Mouse (Mus musculus): ENCODE measurements around the gene Fut8.

The Fut8 gene

DNA sequence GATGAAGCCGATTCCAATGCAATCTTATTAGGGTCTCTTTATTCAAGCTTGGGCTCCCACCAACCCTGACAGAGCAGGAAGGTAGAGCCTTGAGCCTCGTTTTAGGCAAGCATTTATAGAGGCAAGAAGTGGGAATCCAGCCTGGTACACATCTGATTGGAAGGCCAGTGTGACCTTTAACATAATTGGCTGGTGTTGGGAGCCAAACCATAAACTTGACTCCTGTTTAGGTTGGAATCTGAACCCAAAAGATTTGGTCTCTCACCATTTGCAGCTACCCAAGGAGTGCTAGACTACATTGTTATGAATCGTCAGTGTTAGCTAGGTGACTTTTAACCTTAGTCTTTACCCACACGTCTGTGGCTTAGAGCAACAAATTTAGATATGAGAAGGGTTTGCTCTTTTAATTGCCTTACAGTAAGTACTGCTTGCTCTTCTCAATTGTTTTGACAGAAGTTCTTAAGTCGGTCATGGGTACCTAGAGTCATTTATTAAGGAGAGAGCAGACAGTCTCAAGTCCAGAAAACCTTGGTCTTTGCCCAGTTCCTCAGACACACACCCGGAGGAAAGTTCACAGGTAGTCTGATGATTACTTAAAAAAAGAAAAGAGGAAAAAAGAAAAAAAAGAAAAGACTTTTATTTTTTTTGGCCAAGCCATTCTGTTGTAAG lies 23.9 kb upstream of the Fut8 start:
- ChIA-PET POLR2A (interaction anchor here in 1 of 4 experiments (0.6 to 1.6 kb wide), 2 partner anchors 23 to 346 kb away, joined by 3 read pairs; partner anchors contain the start of gene Fut8), CTCF (interaction anchor here in 2 of 4 experiments (0.6 kb wide), 2 partner anchors 25 to 695 kb away, joined by 3 to 6 read pairs; no protein-coding TSS in a partner anchor)

DNA sequence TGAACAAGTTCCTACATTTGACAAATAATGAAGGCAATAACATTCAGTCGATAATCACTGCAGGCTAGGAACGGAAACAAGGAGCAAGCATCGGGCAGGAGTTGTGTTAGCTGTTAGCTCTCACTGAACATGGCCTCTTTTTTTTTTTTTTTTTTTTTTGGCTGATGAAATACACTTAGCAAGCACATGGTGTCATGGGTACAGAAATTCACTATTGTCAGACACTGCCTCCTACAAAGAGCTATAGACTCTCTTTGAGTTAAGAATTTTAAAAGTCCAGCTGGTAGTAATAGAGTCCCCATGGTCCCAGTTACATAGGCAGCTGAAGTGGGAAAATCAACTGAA lies 23.4 kb upstream of the Fut8 start:
- CTCF ChIA-PET: interaction anchor here in 2 of 4 experiments (0.6 kb wide), 2 partner anchors 25 to 695 kb away, joined by 3 to 6 read pairs; no protein-coding TSS in a partner anchor
- POLR2A ChIA-PET: interaction anchor here in 2 of 4 experiments (0.6 to 1.6 kb wide), 4 partner anchors 10 to 347 kb away, joined by 3 to 4 read pairs (median 3); partner anchors contain the start of gene Fut8 (in 1 of the 2)

DNA sequence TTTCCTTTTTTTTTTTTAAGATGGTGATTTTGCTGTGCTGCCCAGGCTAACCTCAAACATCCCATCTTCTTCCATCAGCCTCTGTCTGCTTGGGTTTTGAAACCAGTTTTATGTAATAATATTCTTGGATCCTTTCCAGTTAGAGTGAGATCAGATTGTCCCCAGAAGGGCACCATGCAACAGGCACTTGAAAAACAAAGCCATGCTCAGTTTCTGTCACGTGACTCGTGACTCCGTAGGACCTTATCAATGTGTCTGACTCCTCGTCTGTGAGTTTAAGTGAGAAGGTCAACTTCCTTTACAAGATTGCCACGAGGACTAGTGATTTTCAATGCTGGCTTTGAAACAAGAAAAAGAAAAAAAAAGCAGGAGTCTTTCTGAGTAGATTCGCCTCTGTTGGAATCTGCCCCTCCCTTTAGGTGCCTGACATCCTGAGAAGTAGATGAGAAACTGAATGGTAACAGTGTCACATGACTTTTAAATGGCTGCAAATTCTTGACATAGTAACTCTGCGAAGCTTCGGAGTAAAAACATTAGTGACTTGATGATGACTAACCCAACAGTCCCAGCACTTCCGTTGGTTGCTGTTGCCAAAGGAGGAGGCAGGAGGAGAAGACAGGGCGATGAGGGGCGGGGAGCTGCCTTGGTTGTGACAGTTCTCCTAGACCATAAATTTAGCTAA lies 21.3 kb upstream of the Fut8 start:
- POLR2A ChIA-PET: interaction anchor here in 2 of 4 experiments (0.7 to 1.9 kb wide), 6 partner anchors 11 to 21 kb away, joined by 3 to 13 read pairs (median 4); partner anchors contain the start of gene Fut8 (in 2 of the 2)
- CTCF ChIA-PET: interaction anchor here in 1 of 4 experiments (0.5 kb wide), 1 partner anchor 28 kb away, joined by 3 read pairs; no protein-coding TSS in a partner anchor

DNA sequence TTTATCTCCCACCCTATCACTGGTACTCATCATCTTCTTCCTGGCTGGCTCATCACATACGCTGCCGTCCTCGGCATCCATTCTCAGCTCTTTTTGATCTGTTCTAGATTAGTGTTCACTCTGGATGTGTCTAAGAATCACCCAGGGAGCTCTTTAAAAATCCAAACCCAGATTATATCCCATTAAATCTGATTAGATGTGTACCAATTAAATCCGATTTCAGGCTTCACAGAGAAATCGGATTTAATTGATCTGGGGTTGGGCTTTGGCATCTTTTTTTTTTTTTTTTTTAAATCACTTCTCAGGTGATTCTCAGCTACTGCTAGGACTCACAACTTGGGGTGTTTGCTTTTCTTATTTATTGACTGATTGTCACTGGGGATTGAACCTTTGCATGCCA lies 17.3 kb upstream of the Fut8 start:
- POLR2A ChIA-PET: interaction anchor here in 2 of 4 experiments (0.6 to 0.8 kb wide), 4 partner anchors 12 to 856 kb away, joined by 3 to 4 read pairs (median 4); partner anchors contain the start of gene Fut8 (in 1 of the 2)

DNA sequence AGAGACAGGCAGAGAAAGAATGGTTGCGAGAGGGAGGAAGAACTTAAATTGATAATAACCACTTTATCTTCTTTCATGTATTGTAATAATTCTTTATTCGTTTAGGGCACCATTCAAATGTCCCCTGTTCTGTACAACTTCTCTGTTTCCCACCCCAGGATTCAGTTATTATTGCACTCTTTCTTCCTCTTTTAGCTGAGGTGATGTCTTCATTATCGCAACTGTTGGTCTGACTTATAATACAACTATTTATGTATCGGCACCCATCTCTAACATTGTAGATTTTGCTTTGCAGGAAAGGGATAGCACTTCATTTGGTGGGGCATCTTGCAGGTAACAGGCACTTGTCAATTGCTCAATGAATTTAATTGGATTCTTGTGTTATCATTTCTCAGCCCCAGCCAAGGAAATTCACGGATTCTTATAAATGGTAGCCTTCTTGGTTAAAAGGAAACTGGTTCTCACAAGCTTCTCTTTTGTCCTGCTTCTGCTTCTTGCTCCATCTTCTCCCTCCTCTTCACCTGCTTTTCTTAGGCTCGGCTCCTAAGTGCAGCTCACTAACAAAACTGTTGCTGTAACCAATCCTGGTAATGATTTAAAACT lies 15.6 kb upstream of the Fut8 start:
- ChIA-PET POLR2A (no interaction called here), CTCF (no interaction called here)

More for the DNA sequence above, 17.3 kb upstream of the Fut8 start:
- CTCF ChIA-PET: interaction anchor here in 1 of 4 experiments (0.5 kb wide), 2 partner anchors 164 to 354 kb away, joined by 3 to 14 read pairs; no protein-coding TSS in a partner anchor

DNA sequence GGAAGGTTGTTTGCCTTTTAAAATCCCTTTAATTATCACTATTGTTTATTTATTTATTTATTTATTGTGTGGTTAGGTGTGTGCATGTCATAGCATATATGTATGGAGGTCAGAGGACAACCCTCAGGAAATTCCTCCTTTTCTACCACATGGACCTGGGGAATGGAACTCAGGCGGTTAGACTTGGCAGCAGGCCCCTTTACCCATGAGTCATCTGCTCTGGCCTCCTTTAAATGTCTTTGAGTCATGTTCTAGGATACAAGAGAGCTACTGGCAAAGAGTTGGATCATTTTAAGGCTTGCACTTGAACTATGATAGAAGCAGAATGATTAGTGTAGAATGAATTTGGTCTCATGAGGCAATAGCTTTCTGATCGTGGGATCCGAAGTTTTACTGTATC lies 14.3 kb upstream of the Fut8 start:
- ChIA-PET POLR2A (interaction anchor here in 1 of 4 experiments (1.1 kb wide), 1 partner anchor 14 kb away, joined by 3 read pairs; the partner anchor contains the start of gene Fut8), CTCF (interaction anchor here in 1 of 4 experiments (0.6 kb wide), 1 partner anchor 15 kb away, joined by 3 read pairs; no protein-coding TSS in a partner anchor)

DNA sequence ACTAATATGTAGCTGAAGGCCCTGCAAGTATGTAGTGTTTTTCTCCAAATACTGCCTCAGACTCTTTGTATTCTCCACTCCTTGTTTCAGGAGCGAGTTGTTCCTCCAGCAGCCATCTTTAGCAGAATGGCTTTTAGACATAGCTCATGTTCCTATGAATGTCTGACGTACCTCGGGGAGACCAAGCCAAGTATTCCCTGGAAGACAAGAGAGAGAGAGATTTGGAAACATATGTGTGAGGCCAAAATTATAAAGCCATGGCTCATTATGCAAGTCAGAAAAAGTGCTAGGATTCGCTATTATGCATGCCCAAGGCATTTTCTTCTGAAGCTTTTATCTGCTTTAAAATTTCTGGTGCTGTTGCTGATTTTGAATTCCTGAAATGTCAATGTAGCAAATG lies 13.8 kb upstream of the Fut8 start:
- POLR2A ChIA-PET: interaction anchor here in 2 of 4 experiments (0.6 to 1.1 kb wide), 2 partner anchors 13 to 170 kb away, joined by 3 read pairs; partner anchors contain the start of gene Fut8 (in 1 of the 2)
- CTCF ChIA-PET: interaction anchor here in 1 of 4 experiments (0.6 kb wide), 1 partner anchor 14 kb away, joined by 3 read pairs; no protein-coding TSS in a partner anchor

DNA sequence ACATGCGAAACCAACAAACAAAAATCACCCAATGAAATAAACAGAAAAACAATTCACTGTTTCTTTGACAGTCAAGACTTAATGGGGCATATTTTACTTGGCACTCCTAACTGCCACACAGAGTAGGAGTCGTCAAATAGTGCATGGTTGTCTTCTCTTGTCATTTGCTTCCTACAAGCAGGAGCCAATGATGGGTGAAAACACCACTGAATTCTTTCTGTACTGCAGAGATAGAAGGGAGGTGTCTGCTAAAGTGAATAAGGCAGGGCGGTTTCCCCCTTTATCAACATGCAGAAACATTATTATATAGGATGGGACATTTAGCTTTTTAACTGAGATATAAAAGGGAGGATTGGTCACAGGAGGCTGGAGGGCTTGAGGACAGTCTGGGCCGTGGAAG lies 13.0 kb upstream of the Fut8 start:
- ChIA-PET CTCF (no interaction called here), POLR2A (no interaction called here)

DNA sequence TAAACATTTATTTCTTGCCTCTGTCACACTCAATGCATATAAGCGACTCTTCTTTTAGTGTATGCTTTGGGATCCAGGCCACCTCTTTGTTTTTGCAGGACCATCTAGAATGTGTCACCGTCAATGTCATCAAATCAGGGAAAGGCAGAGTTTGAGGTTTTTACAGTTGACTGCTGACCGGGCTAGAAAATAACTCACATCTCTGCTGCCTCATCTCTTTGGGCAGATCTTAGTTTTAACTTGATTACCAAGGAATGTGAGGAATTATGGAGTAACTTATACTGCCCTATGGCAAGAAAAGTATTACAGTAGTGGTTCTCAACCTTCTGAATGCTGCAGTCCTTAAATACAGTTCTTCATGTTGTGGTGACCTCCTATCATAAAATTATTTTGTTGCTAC lies 12.2 kb upstream of the Fut8 start:
- ChIA-PET CTCF (no interaction called here), POLR2A (no interaction called here)

DNA sequence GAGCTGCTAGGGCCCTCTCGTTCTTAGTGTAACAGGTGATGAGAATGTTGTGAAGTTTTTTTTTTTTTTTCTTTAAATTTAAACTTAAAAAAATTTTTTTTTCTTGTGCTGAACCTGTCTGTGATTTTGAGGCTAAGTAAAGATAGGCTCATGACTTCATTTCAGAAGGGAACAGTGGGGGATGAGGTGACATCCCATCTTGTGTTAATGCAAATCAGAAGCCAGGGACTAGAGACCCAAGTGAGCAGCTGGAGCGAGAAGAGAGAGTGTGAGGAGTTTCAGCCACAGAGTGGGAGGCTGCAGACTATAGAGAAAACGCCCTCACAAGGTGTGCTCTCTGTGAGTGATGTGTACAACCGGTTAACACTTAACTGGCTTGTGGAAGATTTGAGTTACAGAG lies 2.0 kb upstream of the Fut8 start:
- ChIA-PET CTCF (no interaction called here), POLR2A (no interaction called here)

DNA sequence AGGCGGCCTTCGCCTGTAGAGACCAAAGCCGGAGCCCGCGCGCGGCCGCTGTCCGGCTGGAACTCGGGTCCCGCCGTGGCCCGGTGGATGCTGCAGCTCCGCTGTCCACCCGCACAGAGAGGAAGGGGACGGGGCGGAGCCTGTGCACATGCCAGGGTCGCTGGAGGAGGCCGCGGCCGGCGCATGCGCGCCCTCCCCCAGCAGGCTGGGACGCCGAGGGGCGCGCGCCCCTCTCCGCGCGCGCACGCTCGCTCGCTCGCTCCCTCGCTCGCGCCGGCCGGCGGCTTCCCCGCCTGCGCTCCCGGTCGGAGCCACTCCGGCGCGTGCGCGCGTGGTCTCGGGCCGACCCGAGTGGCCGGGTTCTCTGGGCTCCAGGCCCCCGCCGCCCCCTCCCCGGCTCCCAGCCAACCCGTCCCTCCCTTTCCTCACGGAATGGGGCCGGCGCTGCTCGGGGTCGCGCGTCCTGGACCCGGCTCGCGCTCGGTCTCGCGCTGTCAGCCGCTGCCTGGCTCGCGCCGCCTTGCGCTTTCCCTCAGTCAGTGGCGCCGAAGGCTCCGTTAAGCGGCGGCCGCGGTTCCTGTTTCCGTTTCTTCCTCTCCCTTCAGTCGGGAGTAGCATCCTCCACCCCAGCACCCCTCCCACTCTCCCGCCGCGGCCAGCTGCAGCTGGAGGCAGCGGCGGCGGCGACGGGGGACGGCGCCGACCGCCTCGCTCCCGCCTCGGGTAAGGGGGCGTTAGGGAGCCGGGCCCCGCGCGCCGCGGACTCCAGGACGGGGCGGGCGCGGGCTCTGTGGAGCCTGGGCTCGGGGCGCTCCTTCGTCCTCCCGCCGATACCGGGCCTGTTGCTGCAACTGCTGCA lies 835 bp downstream of the Fut8 start:
- ChIA-PET POLR2A (interaction anchor here in 3 of 4 experiments (0.5 to 2.3 kb wide), 22 partner anchors 11 to 1771 kb away, joined by 3 to 13 read pairs (median 4); partner anchors contain the start of genes Max (in 1 of the 3) and Wdr89 (in 1 of the 3)), CTCF (interaction anchor here in 2 of 4 experiments (0.7 to 1.1 kb wide), 2 partner anchors 15 to 186 kb away, joined by 3 to 6 read pairs; no protein-coding TSS in a partner anchor)

DNA sequence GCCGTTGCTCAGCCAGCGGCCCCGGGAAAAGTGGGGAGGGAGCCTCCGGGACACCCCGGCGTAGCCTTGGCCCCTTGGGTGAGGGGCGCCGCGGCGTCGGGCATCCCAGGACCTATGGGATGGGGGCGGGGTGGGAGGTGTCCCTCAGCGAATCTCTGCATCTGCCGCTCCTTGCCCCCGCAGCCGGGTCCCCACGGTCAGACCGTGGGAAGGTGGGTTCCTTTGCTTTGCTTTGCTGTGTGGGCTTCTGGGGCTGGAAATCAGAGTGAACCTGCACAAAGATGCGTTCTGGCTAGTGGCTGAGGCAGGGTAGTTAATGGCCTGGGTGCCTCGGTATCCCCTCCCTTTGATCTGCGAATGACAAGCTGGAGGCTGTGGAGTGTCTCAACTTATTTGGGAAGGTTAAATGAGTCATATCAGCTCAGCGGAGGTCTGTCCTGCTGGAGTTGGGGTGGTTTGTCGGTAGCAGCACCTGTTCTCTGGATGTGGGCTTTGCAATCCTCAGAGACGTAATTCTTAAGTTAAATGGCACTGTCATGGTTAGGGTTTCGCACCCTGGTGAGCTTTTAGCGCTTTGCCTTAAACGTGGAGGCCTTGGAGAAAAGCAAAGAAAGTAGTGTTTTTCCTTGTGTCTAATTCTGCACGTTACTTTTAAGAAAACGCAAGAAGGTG lies 1.6 kb downstream of the Fut8 start:
- ChIA-PET POLR2A (interaction anchor here in 1 of 4 experiments (0.8 to 1.0 kb wide), 3 partner anchors 41 to 289 kb away, joined by 3 read pairs; no protein-coding TSS in a partner anchor), CTCF (no interaction called here)

DNA sequence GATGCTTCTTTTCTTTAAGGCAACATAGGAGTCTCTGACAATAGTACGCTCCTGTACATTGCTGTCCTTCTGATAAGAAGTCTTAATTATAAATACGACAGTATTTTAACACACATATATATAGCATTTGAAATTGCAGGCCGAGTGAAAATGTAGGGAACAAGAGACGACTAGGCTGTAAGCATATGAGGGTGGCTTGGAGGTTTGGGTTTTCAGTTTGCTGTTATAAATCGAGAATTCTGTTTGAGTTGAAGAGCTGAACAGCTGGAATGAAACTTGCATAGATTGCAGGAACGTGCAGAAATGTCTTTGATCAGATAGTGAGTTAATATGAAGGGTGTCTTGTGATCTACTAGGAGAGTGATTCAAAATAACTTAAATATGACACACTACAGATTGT lies 2.4 kb downstream of the Fut8 start:
- ChIA-PET POLR2A (interaction anchor here in 1 of 4 experiments (0.7 to 1.0 kb wide), 3 partner anchors 41 to 288 kb away, joined by 3 to 4 read pairs (median 3); no protein-coding TSS in a partner anchor), CTCF (interaction anchor here in 3 of 4 experiments (1.0 to 1.1 kb wide), 4 partner anchors 188 to 571 kb away, joined by 3 to 5 read pairs (median 4); no protein-coding TSS in a partner anchor)

DNA sequence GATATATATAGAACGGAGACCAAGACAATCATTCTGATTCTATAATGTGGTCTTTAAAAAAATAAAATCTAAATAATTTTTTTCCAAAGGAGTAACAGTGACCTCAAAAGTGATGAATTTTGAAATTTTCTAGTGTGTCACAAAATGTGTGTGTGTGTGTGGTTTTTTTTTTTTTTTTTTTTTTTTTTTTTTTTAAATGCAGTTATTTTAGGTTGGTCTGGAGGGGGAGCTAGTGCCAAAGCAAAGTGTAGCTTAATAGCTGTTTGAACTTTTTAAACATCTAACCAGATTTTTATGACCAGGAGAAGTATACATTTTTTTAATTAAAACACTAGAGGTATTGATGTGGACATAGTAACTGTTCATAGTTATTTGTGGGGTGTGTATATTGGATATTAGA lies 2.9 kb downstream of the Fut8 start:
- CTCF ChIA-PET: interaction anchor here (0.6 to 1.1 kb wide), 10 partner anchors 20 to 652 kb away, joined by 3 to 5 read pairs (median 3); no protein-coding TSS in a partner anchor
- POLR2A ChIA-PET: interaction anchor here in 2 of 4 experiments (0.6 to 1.3 kb wide), 5 partner anchors 9 to 428 kb away, joined by 3 to 7 read pairs (median 4); no protein-coding TSS in a partner anchor

DNA sequence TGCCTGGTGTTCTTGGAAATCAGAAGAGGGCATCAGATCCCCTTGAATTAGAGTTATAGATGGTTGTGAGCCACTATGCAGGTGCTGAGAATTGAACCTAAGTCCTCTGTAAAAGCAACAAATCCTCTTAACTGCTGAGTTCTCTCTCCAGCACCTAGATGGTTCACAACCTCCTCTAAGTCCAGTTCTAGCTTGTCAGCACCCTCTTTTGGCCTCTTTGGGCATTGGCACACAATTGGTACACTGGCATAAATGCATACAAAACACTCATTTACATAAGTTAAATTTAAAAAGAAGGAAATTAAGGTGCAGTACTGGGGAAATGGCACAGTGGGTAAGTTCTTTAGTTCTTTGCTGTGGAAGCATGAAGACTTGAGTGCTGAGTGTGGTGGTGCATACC lies 24.7 kb downstream of the Fut8 start:
- ChIA-PET POLR2A (interaction anchor here in 1 of 4 experiments (1.3 kb wide), 1 partner anchor 25 kb away, joined by 4 read pairs; the partner anchor contains the start of gene Fut8), CTCF (interaction anchor here in 3 of 4 experiments (1.0 to 1.3 kb wide), 4 partner anchors 210 to 425 kb away, joined by 3 to 5 read pairs (median 4); no protein-coding TSS in a partner anchor)

DNA sequence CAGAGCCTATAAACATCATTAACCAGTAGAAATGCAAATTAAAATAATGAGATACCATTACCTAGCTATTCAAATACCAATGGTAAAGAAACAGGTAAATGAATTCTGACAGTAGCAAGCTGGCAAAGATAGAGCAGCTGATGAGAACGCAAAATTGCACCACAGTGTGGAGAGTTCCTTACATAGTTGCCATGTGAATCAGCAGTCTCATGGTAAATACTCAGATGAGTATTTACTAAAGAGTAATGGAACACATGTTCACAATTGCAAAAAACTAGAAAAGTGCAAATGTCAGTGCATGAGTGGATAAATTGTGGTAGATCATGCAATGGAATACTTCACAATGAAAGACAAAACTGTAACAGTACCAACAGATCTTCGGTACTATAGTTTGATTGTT lies 25.9 kb downstream of the Fut8 start:
- CTCF ChIA-PET: no interaction called here
- POLR2A ChIA-PET: no interaction called here

DNA sequence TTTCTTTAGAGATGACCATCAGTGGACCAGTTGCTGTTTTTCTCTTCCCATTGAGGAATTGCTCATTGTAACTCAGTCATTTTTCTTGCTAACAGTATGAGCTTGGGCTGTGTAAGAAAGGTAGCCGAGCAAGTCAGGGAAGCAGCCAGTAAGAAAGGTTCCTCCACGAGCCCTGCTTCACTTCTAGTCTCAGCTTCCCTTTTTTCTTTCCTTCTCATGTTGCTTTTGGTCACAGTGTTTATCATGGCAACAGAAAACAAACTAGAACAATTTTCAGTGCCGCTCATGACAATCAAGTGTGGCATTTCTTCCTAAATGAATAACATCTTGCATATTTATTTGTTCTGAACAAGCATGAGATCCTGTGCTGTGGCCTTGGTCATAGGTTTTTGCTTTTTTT lies 32.8 kb downstream of the Fut8 start:
- ChIA-PET CTCF (no interaction called here), POLR2A (no interaction called here)
